Mouse (Mus musculus) neutrophil, adult 5-6 weeks (primary cell): ENCODE results near the gene Birc6. TPM values are rescaled to one million over a fixed set of nuclear protein-coding genes. Genes with fewer than 3 reads are reported as not detected.

Experiments used
- ATAC-seq: fragments of 151-379, 151-347 bp; 2 replicates; pipeline ENCODE4 v1.8.0; 2017; ENCODE audit warnings: mild to moderate bottlenecking, moderate TSS enrichment; ENCODE audit not compliant: insufficient number of reproducible peaks, poor library complexity, low FRiP score, severe bottlenecking; ENCODE audit errors: extremely low read depth
- total RNA-seq: library from RNA; stranded (forward); fragments of 200-1000 nt; gene quantifications from 2 replicates; pipeline ENCODE4 v1.2.3, GENCODE M21; 2017

Gene Birc6
- total RNA-seq, 1 experiment from 2014 or later, result 231 TPM

DNA sequence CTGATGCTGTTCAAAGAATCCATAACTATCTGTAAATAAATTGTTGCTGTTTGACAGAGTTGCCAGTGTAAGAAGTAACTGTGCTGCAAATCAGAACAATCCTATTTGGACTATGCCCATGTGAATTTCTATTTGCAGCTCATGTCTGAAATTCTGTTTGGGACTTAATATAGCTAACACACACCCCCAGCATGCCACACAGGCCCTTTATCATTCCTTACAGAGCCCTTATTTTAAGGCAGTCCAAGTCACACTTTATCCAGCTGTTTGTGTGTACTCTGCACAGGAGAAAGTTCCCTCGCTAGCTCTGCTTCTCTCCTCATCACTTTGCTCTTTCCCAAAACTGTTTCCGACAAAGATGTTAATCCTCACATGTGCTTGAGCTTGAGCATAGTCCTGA lies 15.5 kb downstream of the Birc6 start:
- no peak for ATAC-seq

DNA sequence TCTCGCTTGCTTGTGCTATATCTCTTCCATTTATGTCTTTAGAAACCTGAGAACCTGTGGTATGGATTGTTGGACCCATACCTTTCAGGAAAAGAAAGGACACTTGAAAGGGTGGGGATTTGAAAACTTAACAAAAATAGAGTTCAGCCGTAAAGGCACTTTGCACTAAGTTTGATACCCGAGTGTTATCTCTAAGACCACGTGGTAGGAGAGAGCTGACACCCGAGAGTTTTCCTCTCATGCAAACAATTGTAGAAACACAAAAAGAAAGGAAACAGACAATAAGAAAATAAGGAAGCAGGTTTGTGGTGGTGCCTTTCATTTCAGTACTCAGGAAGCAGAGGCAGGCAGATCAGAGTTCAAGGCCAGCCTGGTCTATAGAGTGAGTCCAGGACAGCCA lies 26.0 kb downstream of the Birc6 start:
- ATAC-seq, result no peak

DNA sequence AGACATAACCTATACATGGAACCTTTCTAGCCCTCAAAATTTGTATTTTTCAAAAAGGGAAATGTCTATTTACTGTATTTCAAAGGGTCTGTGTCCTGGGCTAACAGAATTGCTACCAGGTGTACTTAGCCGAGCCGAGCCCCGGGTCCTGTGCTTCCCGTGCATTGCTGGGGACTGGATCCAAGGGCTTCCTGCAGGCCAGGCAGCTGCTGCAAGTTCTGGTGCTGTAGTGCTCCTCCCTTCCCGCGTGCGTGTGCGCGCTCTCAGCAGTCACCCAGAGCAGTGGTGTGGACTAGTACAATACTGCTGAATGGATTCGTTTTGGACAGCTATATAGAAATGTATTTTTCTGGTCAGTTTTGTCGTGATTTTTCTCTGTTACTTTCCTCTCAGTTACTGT lies 31.8 kb downstream of the Birc6 start:
- no peak for ATAC-seq

DNA sequence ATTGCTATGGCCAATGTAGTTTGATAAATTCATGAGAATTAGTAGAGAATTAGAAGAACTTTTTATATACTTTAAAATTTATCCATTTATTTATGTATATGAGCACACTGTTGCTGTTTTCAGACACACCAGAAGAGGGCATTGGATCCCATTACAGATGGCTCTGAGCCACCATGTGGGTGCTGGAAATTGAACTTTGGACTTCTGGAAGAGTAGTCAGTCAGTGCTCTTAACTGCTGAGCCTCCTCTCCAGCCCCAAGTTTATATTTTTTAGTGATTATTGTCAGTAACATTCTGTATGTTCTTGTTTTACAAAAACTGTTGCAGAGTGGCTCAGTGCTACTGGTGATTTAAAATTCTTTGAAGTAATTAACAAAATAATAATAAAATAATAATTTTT lies 36.1 kb downstream of the Birc6 start:
- ATAC-seq, result no peak

DNA sequence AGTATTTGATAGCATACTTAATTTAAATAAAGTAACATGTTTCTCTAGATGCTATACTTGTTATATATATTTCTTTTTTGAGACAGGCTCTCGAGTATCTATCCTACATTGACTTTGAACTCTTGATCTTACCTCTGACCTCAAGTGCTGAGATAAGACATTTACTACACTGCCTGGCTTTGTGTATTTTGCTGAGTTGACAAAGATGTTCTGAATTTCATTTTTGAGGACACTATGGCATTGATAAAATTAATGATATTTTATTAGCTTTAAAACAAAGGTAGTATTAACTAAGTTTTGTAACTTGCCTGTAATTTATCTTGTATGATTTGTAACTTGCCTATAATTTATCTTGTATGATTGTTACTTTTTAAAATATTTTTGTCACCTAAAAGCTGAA lies 41.1 kb downstream of the Birc6 start:
- no peak for ATAC-seq

DNA sequence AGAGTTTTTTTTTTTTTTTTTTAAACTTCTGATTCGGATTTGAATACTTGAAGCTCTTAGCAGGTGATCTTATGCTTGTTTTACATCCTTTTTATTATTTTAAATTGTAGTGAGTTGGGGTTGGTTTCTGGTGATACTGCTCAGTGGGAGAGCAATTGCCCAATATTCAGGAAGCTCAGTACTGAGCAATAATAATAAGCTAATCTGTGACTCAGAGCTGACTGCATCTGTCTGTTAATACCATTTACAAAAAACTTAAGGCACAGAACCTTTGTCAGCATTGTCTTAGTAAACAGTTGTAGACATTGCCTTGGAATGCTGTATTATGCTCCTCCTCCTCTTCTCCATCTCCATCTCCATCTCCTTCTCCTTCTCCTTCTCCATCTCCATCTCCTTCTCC lies 42.5 kb downstream of the Birc6 start:
- no peak for ATAC-seq

DNA sequence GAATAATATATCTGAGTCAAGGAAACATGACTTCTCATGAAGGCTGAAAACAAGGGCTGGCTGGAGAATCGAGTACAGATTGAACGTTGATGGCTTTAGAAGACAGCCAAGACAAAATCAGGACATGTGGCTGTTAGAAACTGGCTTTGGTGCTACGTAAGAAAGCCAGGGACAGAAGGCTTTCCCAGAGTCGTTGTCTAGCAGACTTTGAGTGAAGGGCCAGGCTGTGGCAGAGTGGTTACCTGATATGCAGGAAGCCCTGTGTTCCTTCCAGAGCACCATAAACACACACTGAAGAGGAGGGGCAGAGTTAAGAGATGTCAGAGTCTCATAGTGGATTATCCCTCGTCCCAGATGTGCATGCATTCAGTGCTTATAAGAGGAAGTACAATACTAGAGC lies 49.1 kb downstream of the Birc6 start:
- no peak for ATAC-seq

DNA sequence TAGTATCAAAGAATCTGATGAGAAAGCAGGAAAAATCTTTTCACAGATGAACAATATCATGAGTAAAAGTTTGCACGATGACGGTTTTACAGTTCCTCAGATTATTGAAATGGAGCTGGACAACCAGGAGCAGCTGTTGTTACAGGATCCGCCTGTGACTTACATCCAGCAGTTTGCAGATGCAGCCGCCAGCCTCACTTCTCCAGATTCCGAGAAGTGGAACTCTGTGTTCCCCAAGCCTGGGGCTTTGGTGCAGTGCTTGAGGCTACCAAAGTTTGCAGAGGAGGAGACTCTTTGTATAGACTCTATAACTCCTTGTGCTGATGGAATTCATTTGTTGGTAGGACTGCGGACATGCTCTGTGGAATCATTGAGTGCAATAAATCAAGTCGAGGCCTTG lies 51.5 kb downstream of the Birc6 start:
- ATAC-seq, result no peak

DNA sequence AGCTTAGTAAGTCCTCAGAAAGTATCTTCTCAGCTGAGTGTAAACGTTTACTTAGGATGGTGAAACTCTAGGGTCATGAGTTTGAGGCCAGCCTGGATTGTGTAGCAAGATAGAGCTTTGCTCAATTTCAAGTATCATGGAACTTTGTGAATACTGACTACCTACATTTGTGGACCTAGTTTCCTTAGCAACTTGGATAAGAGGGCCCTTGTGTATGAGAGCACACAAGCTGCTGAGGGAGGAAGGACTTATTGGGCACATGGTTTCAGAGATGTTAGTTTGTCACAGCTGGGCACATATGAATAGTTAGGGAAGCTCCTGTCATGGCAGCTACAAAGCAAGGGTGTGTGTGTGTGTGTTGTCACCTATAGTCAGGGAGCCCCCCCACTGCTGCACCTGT lies 52.6 kb downstream of the Birc6 start:
- no peak for ATAC-seq

DNA sequence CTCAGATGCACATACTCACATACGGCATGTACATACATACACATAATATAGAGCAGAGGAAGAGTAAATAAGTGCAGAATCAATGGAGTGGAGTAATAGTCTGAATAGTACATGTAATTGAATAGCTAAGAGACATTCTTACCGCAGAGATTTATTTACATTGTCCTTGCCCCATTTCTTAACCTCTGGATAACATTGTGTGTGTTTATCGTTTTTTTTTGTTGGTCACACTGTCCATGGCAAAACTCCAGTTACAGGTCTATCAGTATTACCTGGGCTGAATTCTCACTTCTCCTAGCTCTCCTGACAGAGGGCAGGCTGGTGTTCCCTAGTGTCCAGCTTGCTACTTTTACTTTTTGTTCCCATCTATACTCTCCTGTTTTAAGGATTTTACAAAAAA lies 58.7 kb downstream of the Birc6 start:
- no peak for ATAC-seq

DNA sequence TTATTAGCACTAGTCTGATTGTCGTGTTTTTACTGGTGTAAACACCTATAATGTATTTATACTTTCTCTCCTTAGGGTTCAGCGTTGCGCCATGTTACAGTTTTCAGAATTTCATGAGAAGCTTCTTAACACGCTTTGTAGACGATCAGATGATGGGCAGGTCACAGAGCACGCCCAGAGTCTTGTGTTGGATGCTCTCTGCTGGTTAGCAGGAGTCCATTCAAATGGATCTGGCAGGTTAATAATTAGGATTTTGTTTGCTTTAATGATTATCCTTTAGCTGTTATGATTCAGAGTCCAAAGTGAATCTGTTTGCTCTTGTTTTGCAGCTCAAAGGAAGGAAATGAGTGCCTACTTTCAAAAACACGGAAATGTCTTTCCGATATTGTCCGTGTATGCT lies 70.8 kb downstream of the Birc6 start:
- no peak for ATAC-seq

DNA sequence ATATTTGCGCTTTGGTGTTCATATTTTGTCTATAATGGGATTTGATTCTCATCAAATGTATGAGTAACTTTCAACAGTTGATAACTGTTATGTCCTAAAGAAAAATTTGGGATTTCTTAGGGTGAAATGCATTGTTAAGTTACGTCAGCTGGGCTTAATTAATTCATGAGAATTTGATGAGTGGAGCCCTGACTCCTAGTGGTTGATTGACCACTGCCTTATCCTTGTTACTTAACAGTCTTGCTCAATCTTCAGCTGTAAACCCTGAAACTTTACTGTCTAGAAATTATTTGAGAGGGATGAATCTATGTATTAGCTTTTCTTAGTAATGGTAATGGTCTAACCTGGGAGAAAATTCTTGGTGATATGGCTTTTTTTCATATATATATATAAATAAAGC lies 71.3 kb downstream of the Birc6 start:
- no peak for ATAC-seq

DNA sequence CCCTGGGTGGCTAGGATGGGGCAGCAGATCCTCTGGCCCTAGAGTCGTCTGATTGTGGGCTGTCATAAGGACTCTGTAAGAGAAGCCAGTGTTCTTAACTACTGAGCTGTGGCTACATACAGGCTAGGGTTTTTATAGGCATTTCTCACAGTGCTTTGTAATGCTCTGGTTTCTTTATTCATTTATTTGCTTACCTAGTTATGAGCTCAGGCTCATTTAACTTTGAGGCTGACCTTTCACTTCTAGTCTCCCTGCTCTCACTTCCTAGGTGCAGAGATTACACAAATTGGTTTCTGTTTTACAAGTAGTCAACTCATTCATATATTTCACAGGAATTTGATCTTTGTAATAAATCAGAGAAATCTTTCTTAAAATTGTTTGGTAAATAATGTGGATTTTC lies 73.1 kb downstream of the Birc6 start:
- ATAC-seq, result no peak

DNA sequence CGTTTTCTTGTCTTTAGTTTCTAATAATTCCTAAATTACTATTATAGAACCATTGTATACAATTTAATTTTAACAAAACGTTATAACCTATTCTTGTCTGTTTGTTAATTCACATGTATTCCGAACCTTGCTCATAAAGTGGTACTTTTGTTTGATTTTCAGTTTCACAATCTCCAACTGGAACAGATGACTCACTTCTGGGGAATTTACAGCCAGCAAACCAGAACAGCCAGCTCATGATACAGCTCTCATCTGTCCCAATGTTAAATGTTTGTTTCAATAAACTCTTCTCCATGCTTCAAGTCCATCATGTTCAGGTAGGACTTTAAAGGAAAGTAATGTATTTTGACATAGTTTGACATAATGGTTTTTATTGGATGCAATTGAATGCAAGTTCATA lies 102.7 kb downstream of the Birc6 start:
- ATAC-seq, result no peak

DNA sequence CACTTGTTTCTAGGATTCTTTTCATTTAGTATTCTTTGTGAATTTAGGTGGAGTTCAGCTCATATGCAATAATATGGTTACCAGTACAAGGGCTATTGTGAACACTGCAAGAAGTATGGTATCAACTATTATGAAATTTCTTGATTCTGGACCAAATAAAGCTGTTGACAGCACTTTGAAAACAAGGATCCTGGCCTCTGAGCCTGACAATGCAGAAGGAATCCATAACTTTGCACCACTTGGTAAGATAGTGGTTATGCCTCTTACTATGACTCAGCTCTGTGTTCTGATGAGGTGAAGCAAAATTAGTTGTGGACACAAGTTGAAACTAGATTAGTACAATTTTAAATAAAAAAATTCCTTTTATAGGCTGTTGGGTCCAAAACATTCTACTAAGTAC lies 114.3 kb downstream of the Birc6 start:
- ATAC-seq, result no peak

DNA sequence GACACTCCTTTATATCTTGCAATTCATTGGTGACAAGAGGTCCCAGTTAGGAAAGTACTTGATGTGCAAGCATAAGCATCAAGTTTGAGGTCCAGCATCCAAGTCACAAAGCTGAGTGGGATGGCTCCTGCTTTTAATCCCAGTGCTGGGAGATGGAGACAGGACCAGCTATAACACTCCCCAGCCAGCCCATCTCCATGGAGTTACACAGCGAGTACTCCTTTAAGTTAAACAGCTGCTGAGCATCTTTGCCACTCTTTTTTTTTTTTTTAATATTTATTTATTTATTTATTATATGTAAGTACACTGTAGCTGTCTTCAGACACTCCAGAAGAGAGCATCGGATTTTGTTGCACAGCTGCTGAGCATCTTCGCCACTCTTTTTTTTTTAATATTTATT lies 130.3 kb downstream of the Birc6 start:
- no peak for ATAC-seq

DNA sequence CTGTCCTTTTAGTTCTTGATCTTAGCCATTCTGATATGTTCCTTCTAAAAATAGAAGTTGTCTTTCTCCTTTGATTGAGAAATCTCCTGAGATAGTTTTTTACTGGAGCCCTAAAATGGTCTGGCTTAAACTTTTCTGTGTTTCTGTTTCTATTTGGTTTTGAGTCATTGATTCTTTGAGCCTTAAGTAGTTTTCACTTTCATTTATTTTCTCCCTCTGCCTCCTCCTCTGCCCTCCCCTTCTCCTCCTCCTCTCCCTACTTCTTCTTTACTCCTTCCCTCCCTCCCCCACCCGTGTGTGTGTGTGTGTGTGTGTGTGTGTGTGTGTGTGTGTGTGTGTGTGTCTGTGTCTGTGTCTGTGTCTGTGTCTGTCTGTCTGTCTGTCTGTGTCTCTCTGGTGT lies 139.9 kb downstream of the Birc6 start:
- ATAC-seq, result no peak

DNA sequence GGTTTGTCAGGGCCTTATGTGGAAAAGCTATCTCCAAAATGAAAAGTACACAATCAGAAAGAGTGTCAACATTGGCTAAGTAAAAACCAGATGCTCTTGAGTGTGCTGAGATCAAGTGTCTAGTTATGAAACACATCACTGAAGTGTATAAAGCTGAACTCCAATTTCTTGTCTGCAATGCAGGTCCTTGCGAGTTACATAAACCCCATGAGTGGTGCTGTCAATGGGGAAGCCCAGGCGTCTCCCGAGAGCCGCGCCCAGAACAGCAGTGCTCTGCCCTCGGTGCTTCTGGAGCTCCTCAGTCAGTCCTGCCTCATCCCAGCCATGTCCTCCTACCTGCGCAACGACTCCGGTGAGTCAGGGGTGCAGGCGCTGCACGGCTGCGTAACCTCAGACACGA lies 141.9 kb downstream of the Birc6 start:
- no peak for ATAC-seq

DNA sequence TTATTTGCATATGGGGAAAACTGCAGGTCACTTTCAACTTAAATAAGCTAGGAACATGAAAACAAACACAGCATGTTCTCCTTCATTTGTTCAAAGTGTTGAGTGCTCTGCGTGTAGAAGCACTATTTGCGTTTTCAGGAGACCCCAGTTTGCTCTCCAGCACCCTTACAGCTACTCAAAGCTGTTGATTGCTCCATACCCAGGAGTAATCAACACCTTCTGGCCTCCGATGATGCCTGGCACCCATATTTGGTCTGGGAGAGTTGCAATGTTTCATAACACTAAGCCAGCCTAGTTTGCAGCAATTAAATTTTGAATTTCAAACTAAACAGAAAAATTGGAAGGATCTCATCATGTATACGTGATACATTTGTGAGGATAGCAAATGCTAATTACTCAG lies 144.4 kb downstream of the Birc6 start:
- ATAC-seq, result no peak

DNA sequence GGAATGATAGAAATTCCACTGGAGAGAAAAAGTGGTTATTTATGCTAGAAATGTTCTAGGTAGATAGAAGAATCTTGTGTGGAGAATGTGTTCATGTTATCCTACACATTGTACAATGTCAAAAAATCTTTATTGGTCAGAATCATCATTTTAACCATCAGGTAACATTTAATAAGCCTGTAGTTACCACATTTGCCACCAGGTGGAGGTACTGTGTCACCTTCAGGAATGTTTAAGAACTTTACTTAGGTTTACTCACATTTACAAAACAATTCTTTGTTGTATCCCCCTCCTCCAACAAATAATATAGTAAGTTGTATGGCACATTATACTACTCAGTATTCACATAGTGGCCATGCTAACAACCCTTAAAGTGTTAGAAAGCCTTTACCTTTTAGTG lies 145.2 kb downstream of the Birc6 start:
- ATAC-seq, result peak; percentile 46; the same call in 1 of the 2 replicates

DNA sequence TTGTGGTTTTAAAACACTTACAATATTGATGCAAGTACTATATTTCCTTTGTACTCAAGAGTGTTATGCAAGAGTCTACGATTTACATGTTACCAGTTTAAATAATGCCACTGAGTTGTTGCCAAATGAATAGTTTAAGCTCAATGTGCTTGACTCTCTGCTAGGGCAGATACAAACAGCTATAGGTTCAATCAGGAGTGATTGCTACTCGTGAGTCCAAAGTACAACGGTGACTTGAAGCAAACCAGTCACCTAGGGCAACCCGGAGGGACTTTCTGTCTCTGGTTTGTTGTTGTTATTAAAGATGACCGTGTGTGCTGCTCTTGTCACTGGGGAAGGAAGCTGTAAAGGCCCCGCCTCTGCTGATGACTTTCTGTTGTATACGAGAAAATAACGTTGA lies 150.0 kb downstream of the Birc6 start:
- ATAC-seq, result no peak

DNA sequence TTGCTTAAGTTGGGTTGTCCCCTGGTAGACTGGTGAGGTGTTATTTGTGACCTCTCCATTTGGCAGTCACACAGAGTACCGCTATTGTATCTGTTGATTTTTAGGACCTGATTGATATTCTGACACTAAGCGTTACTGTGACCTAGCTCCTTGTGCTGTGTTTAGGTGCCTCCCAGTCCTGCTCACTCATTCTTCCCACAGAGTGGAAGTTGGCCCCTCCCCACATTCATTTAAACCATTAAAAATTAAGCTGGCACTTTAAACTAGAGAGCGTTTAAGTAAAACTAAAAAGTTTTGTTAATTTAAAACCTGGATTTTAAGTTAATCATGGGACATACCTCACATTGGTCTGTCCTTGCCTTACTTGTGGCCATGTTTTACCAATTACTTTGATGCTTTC lies 156.8 kb downstream of the Birc6 start:
- ATAC-seq, result no peak
